Mouse (Mus musculus): ENCODE results near the gene Fau.

GRCm38 (mm10) chr19:6013691-6014090, 44.0 kb upstream of the Fau start:
- TF ChIP-seq POLR2A (IDR thresholded peaks at IDR 0.05; ENCODE audit: extremely low read depth, insufficient read depth, low read length) (no peak), CTCF (IDR thresholded peaks at IDR 0.05; ENCODE audit: low read depth, low read length) (no peak)
